Mouse (Mus musculus) spleen, adult 2 months (tissue): ENCODE measurements at regions not wholly inside any gene's neighbourhood (a gene's known extent, or its start where the extent isn't known, plus 50 kb on each side); places are given as distances from the start of the nearest gene placed in this dataset.

Source experiments
- DNase-seq, 2 experiments: peaks; one replicate each; pipeline versions ENCODE4 v3.0.0 to v3.0.0-alpha.2; 2012 to 2021; ENCODE audit warnings: low spot score in 2 of 2, low read depth in 1 of 2
- H3K27ac ChIP-seq: fragments of 200-500 bp; 2 replicates; pipeline ENCODE4 v1.5.1; 2012; ENCODE audit warnings: low read length, inconsistent platforms; ENCODE audit not compliant: insufficient read depth
- H3K27me3 ChIP-seq: fragments of 200-500 bp; 2 replicates; pipeline ENCODE4 v1.6.1; 2012; ENCODE audit warnings: mild to moderate bottlenecking, moderate library complexity, low read length, inconsistent platforms; ENCODE audit not compliant: control insufficient read depth, insufficient read depth
- H3K36me3 ChIP-seq: fragments of 200-500 bp; 2 replicates; pipeline ENCODE4 v1.6.1; 2012; ENCODE audit warnings: mild to moderate bottlenecking, low read length, inconsistent platforms; ENCODE audit not compliant: control insufficient read depth, insufficient read depth
- H3K4me1 ChIP-seq: fragments of 200-500 bp; 2 replicates; pipeline ENCODE4 v1.6.1; 2011; ENCODE audit warnings: inconsistent platforms; ENCODE audit not compliant: control insufficient read depth, insufficient read depth, insufficient read length
- H3K4me3 ChIP-seq: fragments of 200-500 bp; 2 replicates; pipeline ENCODE4 v1.5.1; 2011; ENCODE audit warnings: mild to moderate bottlenecking, inconsistent platforms; ENCODE audit not compliant: insufficient read depth, insufficient read length; ENCODE audit errors: extremely low read depth
- CTCF ChIP-seq: fragments of 200-500 bp; IDR thresholded peaks from 2 replicates; pipeline ENCODE4 v1.5.1; 2011; ENCODE audit warnings: mild to moderate bottlenecking, inconsistent platforms; ENCODE audit not compliant: insufficient read depth, insufficient read length, insufficient replicate concordance; ENCODE audit errors: extremely low read depth
- POLR2A ChIP-seq: fragments of 200-500 bp; IDR thresholded peaks from 2 replicates; pipeline ENCODE4 v1.6.1; 2011; ENCODE audit warnings: low read depth, low read length, inconsistent platforms
- WGBS: fragments of 180-500 bp; shearing (Covaris S2); methylation state at CpG from one replicate; pipeline ENCODE4 v1.1.7; 2018; 5-methylcytosine and 5-hydroxymethylcytosine counted together

DNA sequence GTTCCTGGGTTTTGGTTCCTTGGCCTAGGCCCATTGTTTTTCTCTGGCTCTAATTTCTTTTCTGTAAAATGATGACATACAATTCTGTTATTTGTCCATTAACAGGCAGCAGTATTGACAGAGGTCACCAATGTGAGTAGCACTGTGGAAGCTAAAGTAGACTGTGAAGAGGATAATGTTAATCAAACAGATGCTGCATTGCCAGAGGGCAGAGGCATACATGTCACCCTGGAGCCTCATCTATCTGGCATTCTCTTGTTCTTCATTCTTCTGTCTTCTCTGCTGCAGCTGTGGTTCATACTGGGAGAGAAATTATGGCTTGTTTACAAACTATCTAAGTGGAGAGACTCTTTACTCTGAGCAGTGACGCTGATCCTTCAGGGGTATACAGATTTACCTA, 2259.2 kb upstream of the Lrrc6 start:
- H3K36me3 ChIP-seq: no peaks in the 10 kb centered on the region
- 87% methylated on average over 1 of the region's 1 CpGs for WGBS
- H3K4me1 ChIP-seq: no peaks in the 10 kb centered on the region
- no peak overlapping the region for H3K27ac ChIP-seq
- H3K4me3 ChIP-seq: no peak overlapping the region
- no peaks in the 10 kb centered on the region for H3K27me3 ChIP-seq
- TF ChIP-seq POLR2A (no peak), CTCF (no peak)
- DNase-seq: no peak

DNA sequence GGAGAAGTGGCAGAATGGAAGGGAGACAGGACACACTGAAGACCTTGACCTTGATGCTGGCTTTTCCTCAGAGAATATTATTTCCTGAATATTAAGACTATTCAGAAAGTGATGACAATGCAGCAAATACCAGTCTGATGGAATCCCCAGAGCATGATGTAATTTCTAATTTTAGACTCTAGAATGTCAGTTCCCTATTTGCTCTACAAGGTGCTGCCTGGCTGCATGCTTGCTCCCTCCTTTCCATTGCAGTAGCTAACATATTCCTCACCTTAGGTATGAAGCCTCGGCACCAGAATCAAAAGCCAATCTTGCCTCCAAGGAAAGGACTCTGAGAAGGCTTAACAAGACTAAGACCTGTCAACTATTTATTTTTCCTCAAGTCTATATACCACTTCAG, 2254.5 kb upstream of the Lrrc6 start:
- no peak overlapping the region for H3K27ac ChIP-seq
- TF ChIP-seq POLR2A (no peak), CTCF (no peak)
- H3K27me3 ChIP-seq: no peaks in the 10 kb centered on the region
- DNase-seq: no peak
- H3K4me3 ChIP-seq: no peak overlapping the region
- H3K36me3 ChIP-seq: no peaks in the 10 kb centered on the region
- H3K4me1 ChIP-seq: no peaks in the 10 kb centered on the region
- WGBS: 90% methylated on average over 1 of the region's 1 CpGs

- 75% methylated on average over 4 of the region's 4 CpGs for WGBS
- Histone ChIP-seq H3K27me3 (no peaks in the 10 kb centered on the region), H3K4me3 (no peak overlapping the region), H3K27ac (no peak overlapping the region), H3K36me3 (no peaks in the 10 kb centered on the region), H3K4me1 (no peaks in the 10 kb centered on the region)
- no peak for DNase-seq
- TF ChIP-seq POLR2A (no peak), CTCF (no peak)
Observed at GRCm38 (mm10) chr15:68754834-68755233, 2254.1 kb upstream of the Lrrc6 start.

DNA sequence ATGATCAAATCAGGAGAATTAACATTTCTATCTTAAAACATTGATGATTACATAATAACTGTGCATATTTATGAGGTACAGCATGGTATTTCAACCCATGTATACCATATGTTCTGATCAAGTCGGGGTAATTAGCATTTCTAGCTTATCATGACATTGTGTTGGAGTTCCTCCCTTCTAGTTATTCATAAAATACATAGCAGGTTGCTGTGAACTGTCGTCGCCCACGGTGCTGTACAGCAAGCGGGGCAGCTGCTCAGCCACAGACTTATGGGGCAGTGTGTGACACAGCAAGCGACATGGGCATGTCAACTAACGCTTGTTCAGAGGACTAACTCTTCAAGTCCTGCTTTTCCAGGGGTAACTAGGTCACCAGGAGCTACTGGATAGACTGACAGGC, 2238.6 kb upstream of the Lrrc6 start:
- DNase-seq: no peak
- no peak for TF ChIP-seq POLR2A
- no peak for TF ChIP-seq CTCF
- Histone ChIP-seq H3K36me3 (no peaks in the 10 kb centered on the region), H3K4me3 (no peak overlapping the region), H3K27ac (no peak overlapping the region), H3K27me3 (no peaks in the 10 kb centered on the region), H3K4me1 (no peaks in the 10 kb centered on the region)
- WGBS: 87% methylated on average over 7 of the region's 7 CpGs

GRCm38 (mm10) chr15:68721250-68721649, 2220.5 kb upstream of the Lrrc6 start:
- Histone ChIP-seq H3K4me1 (no peaks in the 10 kb centered on the region), H3K4me3 (no peak overlapping the region), H3K27me3 (no peaks in the 10 kb centered on the region), H3K36me3 (no peaks in the 10 kb centered on the region), H3K27ac (no peak overlapping the region)
- TF ChIP-seq POLR2A (no peak), CTCF (no peak)
- WGBS: 78% methylated on average over 5 of the region's 5 CpGs
- no peak for DNase-seq

DNA sequence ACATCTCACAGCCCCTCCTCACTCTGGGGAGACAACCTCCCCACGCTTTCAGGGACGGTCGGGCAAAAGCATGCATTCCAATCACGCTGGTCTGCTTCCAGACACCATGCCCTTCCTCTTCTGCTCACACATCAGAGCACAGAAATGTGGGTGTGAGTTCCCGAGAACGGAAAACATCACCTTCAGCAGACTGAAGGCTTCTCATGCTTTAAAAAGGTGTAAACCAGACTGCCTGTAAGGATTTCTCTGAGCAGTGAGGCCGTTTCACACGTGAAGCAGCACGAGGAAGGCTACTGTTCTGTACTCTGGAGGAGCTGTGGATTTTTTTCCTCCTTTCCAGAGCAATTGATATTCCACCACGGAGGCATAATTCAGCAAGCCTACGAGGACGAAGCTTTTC, 2218.8 kb upstream of the Lrrc6 start:
- no peak for TF ChIP-seq CTCF
- no peak for TF ChIP-seq POLR2A

DNA sequence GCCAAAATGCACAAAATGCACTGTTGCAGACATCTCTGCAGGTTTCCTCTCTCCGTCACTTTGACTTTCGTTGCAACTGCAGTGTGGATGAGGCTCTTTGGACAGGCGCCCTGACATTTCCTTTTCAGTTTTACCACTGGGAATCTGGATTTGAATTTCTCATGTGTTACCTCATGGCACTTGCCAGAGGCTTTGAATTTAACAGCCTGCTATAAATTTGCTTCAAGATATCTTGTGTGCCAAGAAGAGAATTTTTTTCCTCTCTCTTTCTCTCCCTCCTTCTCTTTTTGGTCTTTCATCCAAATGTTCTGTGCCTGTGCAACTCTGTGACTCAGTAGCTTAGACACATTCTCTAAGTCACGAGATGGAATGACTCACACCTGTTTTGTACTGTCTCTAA, 2213.6 kb upstream of the Lrrc6 start:
- no peak for DNase-seq
- H3K4me3 ChIP-seq: no peak overlapping the region
- TF ChIP-seq CTCF (no peak), POLR2A (no peak)
- H3K4me1 ChIP-seq: no peaks in the 10 kb centered on the region
- H3K36me3 ChIP-seq: no peaks in the 10 kb centered on the region
- WGBS: 74% methylated on average over 4 of the region's 4 CpGs
- no peaks in the 10 kb centered on the region for H3K27me3 ChIP-seq
- no peak overlapping the region for H3K27ac ChIP-seq

More for the DNA sequence above, 2218.8 kb upstream of the Lrrc6 start:
- Histone ChIP-seq H3K4me3 (no peak overlapping the region), H3K4me1 (no peaks in the 10 kb centered on the region), H3K27me3 (no peaks in the 10 kb centered on the region), H3K27ac (no peak overlapping the region), H3K36me3 (no peaks in the 10 kb centered on the region)
- WGBS: 78% methylated on average over 12 of the region's 12 CpGs
- DNase-seq: no peak

DNA sequence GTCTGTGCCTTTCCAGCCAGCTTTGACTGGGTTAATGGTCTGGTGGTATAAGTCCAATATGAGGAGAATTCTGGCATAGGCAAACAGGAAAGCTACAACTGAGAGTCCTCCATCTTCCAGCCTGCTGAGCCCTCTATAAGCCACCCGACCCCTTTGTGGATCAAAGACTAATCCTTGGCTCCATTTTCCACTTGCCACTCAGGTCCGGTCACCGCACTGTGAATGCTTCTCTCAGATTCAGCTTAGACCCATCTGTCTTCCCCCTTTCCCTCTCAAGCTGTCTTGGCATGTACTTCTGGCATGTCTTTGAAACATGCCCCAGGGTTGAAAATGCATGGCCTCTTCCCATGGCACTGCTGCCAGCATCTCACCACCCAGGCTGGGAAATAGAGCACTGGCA, 2206.6 kb upstream of the Lrrc6 start:
- 87% methylated on average over 3 of the region's 3 CpGs for WGBS

More for the DNA sequence above, 2206.6 kb upstream of the Lrrc6 start:
- DNase-seq: no peak
- Histone ChIP-seq H3K4me3 (no peak overlapping the region), H3K27ac (no peak overlapping the region), H3K36me3 (no peaks in the 10 kb centered on the region), H3K27me3 (no peaks in the 10 kb centered on the region), H3K4me1 (no peaks in the 10 kb centered on the region)
- no peak for TF ChIP-seq POLR2A
- TF ChIP-seq CTCF: no peak
